Mouse (Mus musculus) right cerebral cortex, postnatal 36 days (tissue): Measurements from ENCODE around the gene Arhgef38.

ENCODE experiments used
- DNase-seq, 2 experiments: peaks; one replicate each; pipeline ENCODE4 v3.0.0; 2022; ENCODE audit warnings: low spot score in 2 of 2, mixed read lengths in 1 of 2

Arhgef38 gene

DNA sequence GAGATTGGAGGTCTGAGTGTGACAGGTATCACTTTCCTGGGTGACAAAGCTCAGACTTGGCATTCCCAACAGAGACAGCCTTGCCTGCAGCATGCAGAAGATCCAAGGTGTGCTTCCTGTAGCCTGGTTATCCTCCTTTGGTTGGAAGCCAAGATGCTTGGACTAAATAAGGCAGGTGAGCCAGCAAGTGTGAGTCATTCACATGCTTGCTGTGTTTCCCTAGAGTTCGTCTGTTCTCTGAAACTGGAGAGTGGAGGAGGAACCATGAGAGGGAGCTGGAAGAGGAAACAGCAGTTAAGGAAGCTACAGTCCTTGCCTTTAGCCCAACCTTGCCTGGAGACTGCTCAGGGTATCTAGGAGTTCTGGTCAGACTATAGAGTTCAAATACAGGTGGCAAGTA lies 69.6 kb downstream of the Arhgef38 start:
- peak; percentile 43 to 47 for DNase-seq

DNA sequence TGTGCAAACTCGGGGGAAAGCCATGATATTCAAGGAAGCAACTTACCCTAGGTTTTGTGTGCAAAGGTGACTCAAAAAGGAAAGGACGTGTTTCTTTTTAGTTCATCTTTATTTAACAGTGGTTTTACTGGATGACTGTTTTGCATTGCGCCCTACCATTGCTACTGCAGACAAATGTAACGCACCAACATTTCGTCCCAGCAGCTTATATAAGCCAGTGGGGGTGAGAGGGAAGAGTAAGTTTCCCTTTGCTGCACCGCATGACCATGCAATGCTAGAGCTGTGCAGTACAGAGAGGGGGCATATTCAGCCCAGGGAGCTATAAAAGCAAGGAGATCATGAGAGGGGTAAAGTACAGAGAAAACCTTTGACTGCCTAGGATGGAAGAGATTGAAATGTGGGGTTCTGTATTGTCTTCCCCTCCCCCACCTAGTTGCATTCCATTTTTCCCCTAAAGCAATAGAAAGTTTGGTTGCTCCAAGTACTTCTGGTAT lies 70.8 kb downstream of the Arhgef38 start:
- no peak for DNase-seq

- peak in 1 of 2 experiments; percentile 11 for DNase-seq
These were observed 71.6 kb downstream of the Arhgef38 start for GRCm38 (mm10) chr3:133163174-133163573.

DNA sequence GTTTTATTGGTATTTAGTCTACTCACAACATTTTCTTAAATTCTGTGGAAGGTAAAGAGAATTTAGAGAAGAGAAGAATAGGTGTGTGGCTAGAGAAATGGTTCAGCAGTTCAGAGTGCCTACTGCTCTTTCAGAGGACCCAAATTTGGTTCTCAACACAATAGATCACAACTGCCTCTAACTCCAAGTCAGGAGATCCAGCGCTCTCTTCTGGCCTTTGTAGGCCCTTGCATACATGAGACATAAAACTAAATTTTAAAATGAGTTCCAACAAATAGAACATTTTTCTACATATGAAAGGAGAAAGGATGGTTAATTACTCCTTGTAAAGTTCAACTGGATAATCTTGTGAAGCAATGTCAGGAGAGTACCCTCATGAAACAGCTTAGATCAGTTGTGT lies 73.3 kb downstream of the Arhgef38 start:
- no peak for DNase-seq

GRCm38 (mm10) chr3:133158260-133158659 lies 76.5 kb downstream of the Arhgef38 start:
- no peak for DNase-seq

DNA sequence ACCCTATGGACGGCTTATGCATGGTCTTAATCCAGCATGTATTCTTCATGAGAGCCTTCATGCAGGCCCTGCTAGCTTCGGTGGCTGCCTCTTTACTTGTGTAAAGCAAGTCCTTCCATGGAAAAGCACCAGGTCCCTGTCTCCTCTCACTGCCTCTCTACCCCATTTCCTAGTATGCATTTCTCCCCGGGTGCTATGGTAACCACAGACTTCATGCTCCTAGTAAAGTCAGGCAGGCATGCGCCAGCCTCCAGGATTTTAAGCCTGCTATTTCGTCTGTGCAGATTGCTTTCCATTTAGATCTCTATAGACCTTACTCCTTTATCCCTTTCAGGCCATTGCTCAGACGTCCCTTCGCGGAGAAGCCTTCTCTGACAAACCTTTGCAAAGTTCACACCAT lies 80.1 kb downstream of the Arhgef38 start:
- peak; percentile 16 to 20 for DNase-seq

GRCm38 (mm10) chr3:133153629-133154028 lies 81.1 kb downstream of the Arhgef38 start:
- no peak for DNase-seq

DNA sequence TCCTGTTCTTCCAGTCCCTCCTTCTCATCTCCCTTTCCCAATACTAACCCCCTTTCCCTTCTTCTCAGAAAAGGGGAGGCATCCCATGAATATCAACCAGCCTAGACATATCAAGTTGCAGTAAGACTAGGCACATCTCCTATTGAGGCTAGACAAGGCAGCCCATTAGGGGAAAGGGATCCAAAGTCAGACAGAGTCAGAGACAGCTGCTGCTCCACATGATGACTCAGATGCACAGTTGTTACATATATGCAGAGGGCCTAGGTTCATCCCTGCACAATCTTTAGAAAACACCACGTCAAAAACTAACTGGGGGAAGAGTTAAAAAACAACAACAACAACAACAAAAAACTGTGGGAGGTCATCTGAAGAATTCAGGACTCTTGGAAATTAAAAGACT lies 81.9 kb downstream of the Arhgef38 start:
- DNase-seq, result no peak

GRCm38 (mm10) chr3:133151629-133152028 lies 83.1 kb downstream of the Arhgef38 start:
- no peak for DNase-seq

GRCm38 (mm10) chr3:133144511-133145147 lies 90.1 kb downstream of the Arhgef38 start:
- no peak for DNase-seq

DNA sequence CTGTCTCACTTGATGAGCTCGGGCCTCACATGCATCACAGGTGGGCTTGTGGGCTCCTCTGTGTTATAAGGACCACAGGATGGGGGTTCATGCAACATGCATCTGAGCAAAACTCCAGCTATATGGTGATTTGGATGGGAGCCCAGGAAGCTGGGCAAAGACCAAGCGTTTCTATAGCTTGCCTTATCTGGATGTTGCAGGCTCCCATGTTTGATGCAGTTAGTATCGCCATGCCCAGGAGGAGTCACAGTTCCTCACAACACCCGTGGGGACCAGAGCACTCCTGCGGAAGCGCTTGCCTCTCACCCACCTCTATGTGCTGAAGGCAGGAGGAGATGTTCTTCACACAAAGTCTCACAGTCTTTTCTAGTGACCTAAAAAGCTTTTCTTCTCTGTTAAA lies 92.9 kb downstream of the Arhgef38 start:
- no peak for DNase-seq

DNA sequence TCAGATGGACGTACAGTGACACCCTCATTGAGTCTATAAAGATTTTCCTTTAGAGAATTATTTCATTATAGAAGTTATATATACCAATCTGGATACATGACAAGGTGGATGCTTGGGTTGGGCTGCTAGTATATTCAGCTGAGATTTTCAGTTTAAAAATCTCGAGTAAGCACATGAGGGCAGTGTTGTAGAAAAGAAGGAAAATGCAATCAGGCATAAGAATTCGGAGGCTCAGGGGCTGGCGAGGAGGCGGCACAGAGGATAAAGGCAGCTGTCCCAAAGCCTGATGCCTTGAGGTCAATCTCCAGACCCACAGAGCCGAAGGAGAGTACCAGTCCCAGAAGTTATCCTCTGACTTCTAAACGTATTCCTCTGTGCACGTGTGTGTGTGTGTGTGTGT lies 102.1 kb downstream of the Arhgef38 start:
- no peak for DNase-seq

- no peak for DNase-seq
These were observed 103.4 kb downstream of the Arhgef38 start for GRCm38 (mm10) chr3:133131372-133131771.

DNA sequence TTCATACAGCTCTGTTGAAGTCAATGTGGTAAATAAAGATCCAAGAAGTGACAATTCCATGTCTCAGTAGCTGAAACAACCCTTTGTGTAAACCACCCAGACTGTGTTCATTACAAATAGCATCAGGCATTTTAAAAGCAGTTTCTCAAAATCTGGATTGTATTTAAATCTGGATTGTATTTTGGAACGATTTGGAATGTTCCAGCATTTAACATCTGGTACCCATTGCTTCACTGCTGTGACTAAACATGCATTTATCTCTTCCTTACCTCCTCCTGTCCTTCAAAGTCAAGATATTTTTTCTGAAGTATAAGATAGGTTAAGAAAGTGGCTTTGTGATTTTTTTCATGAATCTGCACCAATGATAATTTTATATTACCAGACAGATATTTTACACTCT lies 121.5 kb downstream of the Arhgef38 start:
- no peak for DNase-seq

- peak in 1 of 2 experiments; percentile 9 for DNase-seq
These were observed 123.0 kb downstream of the Arhgef38 start for GRCm38 (mm10) chr3:133111741-133112140.

DNA sequence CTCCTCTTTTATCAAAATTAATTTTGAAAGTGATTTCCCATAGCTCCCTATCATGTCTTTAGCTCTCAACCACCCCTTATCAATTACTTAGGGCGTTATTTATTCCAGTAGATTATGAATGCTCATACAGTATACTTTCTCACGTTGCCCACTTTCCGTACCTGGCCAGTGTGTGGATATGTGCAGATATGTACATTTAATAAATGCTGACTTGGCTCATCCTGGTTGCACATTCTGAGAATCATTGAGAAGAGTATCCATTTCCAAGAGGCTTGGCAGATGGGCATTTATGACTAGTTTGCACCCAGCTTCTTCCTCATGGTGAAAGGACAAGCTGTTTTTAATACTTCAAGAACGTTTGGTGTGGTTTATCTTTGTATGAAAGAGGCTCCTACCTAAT lies 124.9 kb downstream of the Arhgef38 start:
- DNase-seq, result no peak

GRCm38 (mm10) chr3:133108731-133109130 lies 126.0 kb downstream of the Arhgef38 start:
- no peak for DNase-seq

DNA sequence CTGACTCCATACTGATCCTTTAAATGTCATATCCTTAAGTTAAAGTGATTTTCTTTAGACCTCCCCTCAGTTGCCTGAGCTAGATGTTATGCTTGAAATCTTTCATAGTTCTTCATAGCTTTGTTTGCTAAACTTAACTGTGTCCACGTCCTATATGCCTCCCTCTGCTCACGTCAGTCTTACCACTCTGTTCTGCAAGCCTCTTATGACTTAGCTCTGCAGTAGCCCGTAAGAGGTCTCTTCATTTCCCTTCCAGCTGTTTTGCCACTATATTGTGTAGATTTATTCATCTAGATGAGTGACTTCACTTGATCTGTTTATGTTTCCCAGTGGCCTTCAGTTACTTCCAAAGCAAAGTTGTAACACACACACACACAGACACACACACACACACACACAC lies 130.3 kb downstream of the Arhgef38 start:
- DNase-seq, result no peak

- no peak for DNase-seq
These were observed 131.0 kb downstream of the Arhgef38 start for GRCm38 (mm10) chr3:133103768-133104167.

DNA sequence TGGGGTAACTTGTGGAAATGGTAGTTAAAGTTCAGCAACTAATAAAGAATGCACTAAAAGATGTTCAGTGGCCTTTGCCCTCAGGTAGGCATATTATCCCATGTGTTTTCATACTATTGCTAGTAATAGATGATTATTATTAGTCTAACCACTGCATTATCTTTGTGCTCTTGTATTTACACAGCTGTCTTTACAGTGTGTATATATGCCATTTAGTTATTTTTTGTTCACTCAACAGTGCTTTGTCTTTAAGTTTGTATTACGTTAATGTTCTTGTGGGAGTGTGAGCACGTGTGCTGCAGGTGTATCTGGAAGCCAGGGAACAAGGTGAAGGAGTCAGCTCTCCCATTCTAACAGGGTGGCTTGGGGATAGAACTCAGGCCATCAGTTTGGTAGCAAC lies 135.8 kb downstream of the Arhgef38 start:
- DNase-seq, result no peak

- no peak for DNase-seq
These were observed 136.4 kb downstream of the Arhgef38 start for GRCm38 (mm10) chr3:133098336-133098735.

DNA sequence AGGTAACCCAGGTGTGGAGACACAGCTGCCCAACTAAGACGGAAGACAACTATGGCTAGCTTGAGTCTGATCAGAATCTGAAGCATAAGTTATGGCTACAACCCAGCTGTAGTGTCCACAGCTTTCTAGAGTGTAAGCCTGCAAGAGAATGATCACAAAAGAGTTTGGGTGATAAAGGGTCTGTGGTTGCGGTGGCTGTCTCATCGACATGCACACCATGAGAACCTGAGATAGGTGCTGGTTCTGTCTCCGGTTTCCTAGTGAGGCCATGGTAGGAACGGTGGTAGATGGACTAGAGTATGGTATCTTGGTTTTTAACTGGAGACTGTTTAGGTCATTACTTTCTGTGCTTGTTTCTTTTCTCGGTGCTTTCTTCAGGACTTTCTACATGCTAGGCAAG lies 136.8 kb downstream of the Arhgef38 start:
- no peak for DNase-seq

DNA sequence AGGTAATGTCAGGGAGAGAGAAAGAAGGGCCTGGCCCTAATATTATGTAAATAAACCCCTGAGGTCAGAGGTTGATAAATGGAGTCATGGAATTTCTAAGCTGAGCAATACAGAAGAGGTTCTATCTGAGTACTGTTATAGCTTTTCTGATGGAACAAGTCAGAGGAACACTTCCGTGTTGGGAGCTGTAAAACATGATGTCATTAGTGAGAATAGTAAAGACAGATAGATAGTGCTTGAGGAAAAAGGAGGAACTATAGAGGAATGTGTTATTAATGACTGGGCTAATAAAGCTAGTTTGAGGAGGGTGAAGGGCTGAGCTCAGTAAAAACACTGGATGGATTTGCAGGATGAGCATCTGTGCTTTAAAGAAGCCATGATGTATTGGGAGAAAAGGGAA lies 140.4 kb downstream of the Arhgef38 start:
- no peak for DNase-seq

GRCm38 (mm10) chr3:133092936-133093335 lies 141.8 kb downstream of the Arhgef38 start:
- DNase-seq, result no peak
